In the genomic region with DNA sequence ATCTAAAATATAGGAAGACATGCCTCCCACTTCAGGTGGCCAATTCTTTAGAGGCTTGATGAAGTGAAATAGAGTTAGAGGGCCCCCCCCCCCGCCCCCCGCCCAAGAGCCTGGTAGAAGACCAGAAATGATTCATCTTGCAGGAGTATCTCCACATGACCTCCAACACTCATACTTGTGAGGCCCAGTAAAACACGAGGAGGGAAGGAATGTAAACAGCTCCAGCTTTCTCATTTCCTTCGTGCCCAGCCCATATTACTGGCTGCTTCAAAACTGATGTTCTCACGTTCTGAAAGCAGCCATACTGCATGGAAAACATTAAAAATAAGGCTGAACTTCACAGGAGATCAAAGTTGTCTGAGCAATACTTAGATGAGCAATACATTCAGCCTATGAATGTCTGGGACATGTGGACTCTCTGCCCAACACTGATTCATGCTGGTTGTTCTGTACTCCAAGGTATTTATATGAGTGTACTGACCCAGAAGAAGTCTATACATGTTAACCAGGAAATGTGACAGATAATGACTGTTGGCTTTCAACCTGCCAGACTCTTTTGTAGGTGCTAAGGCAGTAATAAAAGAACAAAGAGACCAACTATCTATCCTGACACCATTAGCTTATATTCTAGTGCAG, we compare ENCODE assay signal across 1 mouse cellular context.
TF ChIP-seq lines count a peak whose summit lies in the region.

No protein-coding gene starts in this region.

TF ChIP-seq in C2C12, 6 proteins besides CTCF, POLR2A, EP300 and RAD21 (continued from another document):
- TF ChIP-seq MYOG (IDR thresholded peaks at IDR 0.05; ENCODE audit: control insufficient read depth, extremely low read depth, insufficient read length): no peak
- no peak for TF ChIP-seq MYOD1 (IDR thresholded peaks at IDR 0.05; ENCODE audit: control insufficient read depth, insufficient read length, low read depth)
